ENCODE assay signal across 18 mouse cellular contexts in the genomic region with DNA sequence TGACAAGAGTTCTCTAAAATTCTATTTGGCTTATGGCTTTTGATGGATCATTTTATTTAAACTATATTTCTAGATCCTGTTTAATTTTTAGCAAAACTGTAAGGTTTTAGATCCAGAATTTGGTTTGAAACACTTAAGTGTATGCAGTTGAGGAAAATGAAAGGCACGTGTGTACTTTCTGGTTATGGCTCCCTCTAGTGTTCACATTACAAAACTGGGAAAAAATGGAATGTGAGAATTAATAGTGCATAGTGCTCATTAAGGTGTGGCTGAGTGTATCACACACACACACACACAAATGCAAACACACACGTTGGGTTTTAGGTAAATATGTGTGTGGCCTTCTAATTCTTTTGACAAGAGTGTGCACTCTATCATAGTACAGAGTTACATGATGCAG.
DNase-seq lines count a peak whose midpoint lies in the region; ATAC-seq and TF ChIP-seq lines count a peak whose summit lies in the region.
"Had no signal": no experiment of that assay in that cellular context is flagged by ENCODE, and none has a peak within 500 bp of the region (broad histone marks: within the 10 kb centered on the region; RNA-seq: fewer than 3 reads in every experiment).

No protein-coding gene starts in this region.

- peak; percentile 51 for TF ChIP-seq CTCF in intestine, postnatal 0 days (IDR thresholded peaks at IDR 0.05; ENCODE audit: low read depth)
- TF ChIP-seq CTCF in midbrain, postnatal 0 days (IDR thresholded peaks at IDR 0.05), result peak; percentile 60

- no peaks in the 10 kb centered on the region for H3K9me3 ChIP-seq in intestine, postnatal 0 days (ENCODE audit: control insufficient read depth)
- no peaks in the 10 kb centered on the region for H3K9me3 ChIP-seq in intestine, embryonic 16.5 days (ENCODE audit: control insufficient read depth, low read length)
- no peaks in the 10 kb centered on the region for H3K9me3 ChIP-seq in midbrain, postnatal 0 days (ENCODE audit: low read length)
- no peaks in the 10 kb centered on the region for H3K9me3 ChIP-seq in midbrain, embryonic 14.5 days (ENCODE audit: control insufficient read depth, low read length)
- H3K9me3 ChIP-seq: embryonic facial prominence, embryonic 15.5 days; forebrain, embryonic 12.5 days; midbrain, embryonic 12.5 days had no signal

- 66% methylated on average over 2 of the region's 2 CpGs for WGBS in intestine, postnatal 0 days
- WGBS in intestine, embryonic 16.5 days, result 70% methylated on average over 2 of the region's 2 CpGs
- 83% methylated on average over 2 of the region's 2 CpGs for WGBS in midbrain, postnatal 0 days
- WGBS in midbrain, embryonic 14.5 days, result 75% methylated on average over 2 of the region's 2 CpGs

- no peak for DNase-seq in midbrain, postnatal 0 days (ENCODE audit: low spot score)
- DNase-seq in midbrain, embryonic 14.5 days, result no peak
- peak; percentile 15 for DNase-seq in MEL-GATA-1-ER (ENCODE audit: extremely low read depth, low read depth)
- DNase-seq in neural tube, embryonic 10.5 days (ENCODE audit: extremely low spot score, low spot score), result no peak
- DNase-seq: adrenal gland, postnatal 25 days; cerebellum, adult 9-10 months; heart, adult 18-20 months; kidney, adult 8-10 months; right cerebral cortex, postnatal 14 days; thymus, postnatal 14 days had no signal

- H3K4me2 ChIP-seq in intestine, postnatal 0 days (replicated peaks; ENCODE audit: low read depth), result no peak overlapping the region
- no peak overlapping the region for H3K4me2 ChIP-seq in intestine, embryonic 16.5 days (ENCODE audit: low read depth, low read length)
- no peak overlapping the region for H3K4me2 ChIP-seq in midbrain, postnatal 0 days (ENCODE audit: low read depth, low read length, poor library complexity, severe bottlenecking)
- no peak overlapping the region for H3K4me2 ChIP-seq in midbrain, embryonic 14.5 days (ENCODE audit: low read length)
- H3K4me2 ChIP-seq: embryonic facial prominence, embryonic 15.5 days; forebrain, embryonic 12.5 days; hindbrain, embryonic 14.5 days; midbrain, embryonic 12.5 days had no signal

- no peak overlapping the region for H3K4me3 ChIP-seq in intestine, postnatal 0 days (ENCODE audit: low read depth, low read length)
- H3K4me3 ChIP-seq in intestine, embryonic 16.5 days (ENCODE audit: low read length), result no peak overlapping the region
- H3K4me3 ChIP-seq in midbrain, postnatal 0 days (ENCODE audit: low read depth, low read length), result no peak overlapping the region
- no peak overlapping the region for H3K4me3 ChIP-seq in midbrain, embryonic 14.5 days (replicated peaks; ENCODE audit: low read depth, low read length)
- H3K4me3 ChIP-seq: embryonic facial prominence, embryonic 15.5 days; forebrain, embryonic 12.5 days; midbrain, embryonic 12.5 days had no signal

- no peak for ATAC-seq in intestine, postnatal 0 days
- ATAC-seq in intestine, embryonic 16.5 days, result no peak
- no peak for ATAC-seq in midbrain, postnatal 0 days (ENCODE audit: low FRiP score)
- ATAC-seq in midbrain, embryonic 14.5 days (ENCODE audit: low FRiP score, low TSS enrichment), result no peak
- peak; percentile 57; the same call in 1 of the 2 replicates for ATAC-seq in megakaryocyte-erythroid progenitor cell, adult 5-6 weeks (replicated peaks; ENCODE audit: low FRiP score, low TSS enrichment, poor library complexity, severe bottlenecking)
- no peak for ATAC-seq in activated CD4-positive, CD25-positive, alpha-beta regulatory T cell, adult 4 months

- no peak overlapping the region for H3K9ac ChIP-seq in intestine, postnatal 0 days (ENCODE audit: low read depth, low read length)
- H3K9ac ChIP-seq in intestine, embryonic 16.5 days (ENCODE audit: low read depth, low read length), result no peak overlapping the region
- no peak overlapping the region for H3K9ac ChIP-seq in midbrain, postnatal 0 days (replicated peaks; ENCODE audit: low read length, poor library complexity, severe bottlenecking)
- no peak overlapping the region for H3K9ac ChIP-seq in midbrain, embryonic 14.5 days (replicated peaks; ENCODE audit: low read length)
- H3K9ac ChIP-seq: embryonic facial prominence, embryonic 15.5 days; forebrain, embryonic 12.5 days; hindbrain, embryonic 14.5 days; midbrain, embryonic 12.5 days had no signal

- H3K4me1 ChIP-seq in intestine, postnatal 0 days (replicated peaks; ENCODE audit: control insufficient read depth, insufficient read depth, low read length), result no peaks in the 10 kb centered on the region
- H3K4me1 ChIP-seq in intestine, embryonic 16.5 days (ENCODE audit: control insufficient read depth, insufficient read depth, low read length), result no peaks in the 10 kb centered on the region
- no peaks in the 10 kb centered on the region for H3K4me1 ChIP-seq in midbrain, postnatal 0 days (ENCODE audit: insufficient read depth, low read length)
- H3K4me1 ChIP-seq in midbrain, embryonic 14.5 days (ENCODE audit: control insufficient read depth, insufficient read depth, low read length), result no peaks in the 10 kb centered on the region
- H3K4me1 ChIP-seq: embryonic facial prominence, embryonic 15.5 days; forebrain, embryonic 12.5 days; midbrain, embryonic 12.5 days had no signal

- no peaks in the 10 kb centered on the region for H3K36me3 ChIP-seq in intestine, postnatal 0 days (ENCODE audit: control insufficient read depth, insufficient read depth)
- H3K36me3 ChIP-seq in intestine, embryonic 16.5 days (ENCODE audit: control insufficient read depth, insufficient read depth, low read length), result no peaks in the 10 kb centered on the region
- H3K36me3 ChIP-seq in midbrain, postnatal 0 days (ENCODE audit: insufficient read depth, low read length), result no peaks in the 10 kb centered on the region
- H3K36me3 ChIP-seq in midbrain, embryonic 14.5 days (ENCODE audit: control insufficient read depth, insufficient read depth, low read length), result no peaks in the 10 kb centered on the region
- H3K36me3 ChIP-seq: embryonic facial prominence, embryonic 15.5 days; forebrain, embryonic 12.5 days; midbrain, embryonic 12.5 days had no signal

- H3K27me3 ChIP-seq in intestine, postnatal 0 days (replicated peaks; ENCODE audit: control insufficient read depth, insufficient read depth, low read length), result no peaks in the 10 kb centered on the region
- H3K27me3 ChIP-seq in intestine, embryonic 16.5 days (replicated peaks; ENCODE audit: control insufficient read depth, insufficient read depth, low read length), result no peaks in the 10 kb centered on the region
- no peaks in the 10 kb centered on the region for H3K27me3 ChIP-seq in midbrain, postnatal 0 days (ENCODE audit: insufficient read depth, low read length)
- no peaks in the 10 kb centered on the region for H3K27me3 ChIP-seq in midbrain, embryonic 14.5 days (ENCODE audit: control insufficient read depth, insufficient read depth, low read length)
- H3K27me3 ChIP-seq: embryonic facial prominence, embryonic 15.5 days; forebrain, embryonic 12.5 days; midbrain, embryonic 12.5 days had no signal

- no peak overlapping the region for H3K27ac ChIP-seq in intestine, postnatal 0 days (ENCODE audit: low read depth, low read length)
- no peak overlapping the region for H3K27ac ChIP-seq in intestine, embryonic 16.5 days (ENCODE audit: low read length)
- no peak overlapping the region for H3K27ac ChIP-seq in midbrain, postnatal 0 days (ENCODE audit: low read depth, low read length)
- no peak overlapping the region for H3K27ac ChIP-seq in midbrain, embryonic 14.5 days (replicated peaks; ENCODE audit: low read depth, low read length)
- H3K27ac ChIP-seq: embryonic facial prominence, embryonic 15.5 days; forebrain, embryonic 12.5 days; hindbrain, embryonic 14.5 days; midbrain, embryonic 12.5 days had no signal
